Mouse (Mus musculus): ENCODE results near the gene Zfp978. TPM values are rescaled to one million over a fixed set of nuclear protein-coding genes. Genes with fewer than 3 reads are reported as not detected.
"Not testable (repeated sequence)": the region's sequence is repeated elsewhere in the genome, so short reads cannot be mapped to it uniquely, and the experiment has no call there.

Gene Zfp978
- total RNA-seq (2021) = not detected

- not testable (repeated sequence) for DNase-seq
These were observed at the start of gene Zfp978 for GRCm38 (mm10) chr4:147361003-147361402. Gene Zfp978, plus strand, starts transcription at chr4:147361303.

- DNase-seq = not testable (repeated sequence)
These were observed 25.9 kb upstream of the Zfp978 start for GRCm38 (mm10) chr4:147335036-147335690.

GRCm38 (mm10) chr4:147335691-147336367 lies 25.3 kb upstream of the Zfp978 start:
- not testable (repeated sequence) for DNase-seq

- not testable (repeated sequence) for DNase-seq
These were observed 24.5 kb upstream of the Zfp978 start for GRCm38 (mm10) chr4:147336368-147337195.

- DNase-seq = not testable (repeated sequence)
These were observed 23.6 kb upstream of the Zfp978 start for GRCm38 (mm10) chr4:147337520-147337919.

- DNase-seq = no peak
These were observed 23.0 kb upstream of the Zfp978 start for GRCm38 (mm10) chr4:147338032-147338610.

- not testable (repeated sequence) for DNase-seq
These were observed 22.4 kb upstream of the Zfp978 start for GRCm38 (mm10) chr4:147338706-147339105.

GRCm38 (mm10) chr4:147339601-147340219 lies 21.4 kb upstream of the Zfp978 start:
- DNase-seq = not testable (repeated sequence)

- DNase-seq = not testable (repeated sequence)
These were observed 20.9 kb upstream of the Zfp978 start for GRCm38 (mm10) chr4:147340236-147340635.

- not testable (repeated sequence) for DNase-seq
These were observed 20.2 kb upstream of the Zfp978 start for GRCm38 (mm10) chr4:147340876-147341275.

- DNase-seq = not testable (repeated sequence)
These were observed 17.8 kb upstream of the Zfp978 start for GRCm38 (mm10) chr4:147343042-147343908.

- not testable (repeated sequence) for DNase-seq
These were observed 16.0 kb upstream of the Zfp978 start for GRCm38 (mm10) chr4:147345061-147345554.

GRCm38 (mm10) chr4:147346361-147347035 lies 14.6 kb upstream of the Zfp978 start:
- DNase-seq = not testable (repeated sequence)

GRCm38 (mm10) chr4:147347300-147347699 lies 13.8 kb upstream of the Zfp978 start:
- not testable (repeated sequence) for DNase-seq

GRCm38 (mm10) chr4:147347880-147348279 lies 13.2 kb upstream of the Zfp978 start:
- DNase-seq = not testable (repeated sequence)

- DNase-seq = not testable (repeated sequence)
These were observed 12.7 kb upstream of the Zfp978 start for GRCm38 (mm10) chr4:147348401-147348800.

- DNase-seq = not testable (repeated sequence)
These were observed 12.0 kb upstream of the Zfp978 start for GRCm38 (mm10) chr4:147348906-147349686.

- not testable (repeated sequence) for DNase-seq
These were observed 11.3 kb upstream of the Zfp978 start for GRCm38 (mm10) chr4:147349687-147350415.

GRCm38 (mm10) chr4:147350541-147350940 lies 10.6 kb upstream of the Zfp978 start:
- DNase-seq = not testable (repeated sequence)
